Mouse (Mus musculus): ENCODE results near the gene Rab25. TPM values are rescaled to one million over a fixed set of nuclear protein-coding genes. Genes with fewer than 3 reads are reported as not detected.
"Not testable (repeated sequence)": the region's sequence is repeated elsewhere in the genome, so short reads cannot be mapped to it uniquely, and the experiment has no call there.

Rab25 gene
- polyA plus RNA-seq (2014; fragmentation: Nextera tagmentation; extraction: Ambion mirVana) = 14.2 and 16.7 TPM in 2 replicates

GRCm38 (mm10) chr3:88548180-88548917 lies at the start of gene Rab25:
Gene Rab25, minus strand, starts transcription at chr3:88548300.
- Histone ChIP-seq H3K4me2 (replicated peaks; ENCODE audit: low read depth, low read length) (peak within 1 kb of the TSS; percentile 21; the same call in 1 of the 2 replicates), H3K27ac (ENCODE audit: low read depth, low read length) (0 out of 2 replicates have a peak within 1 kb of the TSS, but pooled peaks have one; percentile 15), H3K27me3 (ENCODE audit: control insufficient read depth, insufficient read depth, low read length) (no peaks in the 10 kb centered on the region), H3K36me3 (ENCODE audit: control insufficient read depth, insufficient read depth, low read length) (0 out of 2 replicates have a peak, but pooled peaks cover 2% of the 10 kb centered on the region), H3K9me3 (ENCODE audit: control insufficient read depth, low read length) (no peaks in the 10 kb centered on the region), H3K9ac (ENCODE audit: low read depth, low read length) (no peak within 1 kb of the TSS), H3K4me1 (ENCODE audit: control insufficient read depth, insufficient read depth, low read length) (peaks cover 7% of the 10 kb centered on the region), H3K4me3 (ENCODE audit: low read length) (0 out of 2 replicates have a peak within 1 kb of the TSS, but pooled peaks have one; percentile 1)
- 51% methylated on average over 18 of the region's 18 CpGs for WGBS
- ATAC-seq (ENCODE audit: low FRiP score, low TSS enrichment) = no peak

DNA sequence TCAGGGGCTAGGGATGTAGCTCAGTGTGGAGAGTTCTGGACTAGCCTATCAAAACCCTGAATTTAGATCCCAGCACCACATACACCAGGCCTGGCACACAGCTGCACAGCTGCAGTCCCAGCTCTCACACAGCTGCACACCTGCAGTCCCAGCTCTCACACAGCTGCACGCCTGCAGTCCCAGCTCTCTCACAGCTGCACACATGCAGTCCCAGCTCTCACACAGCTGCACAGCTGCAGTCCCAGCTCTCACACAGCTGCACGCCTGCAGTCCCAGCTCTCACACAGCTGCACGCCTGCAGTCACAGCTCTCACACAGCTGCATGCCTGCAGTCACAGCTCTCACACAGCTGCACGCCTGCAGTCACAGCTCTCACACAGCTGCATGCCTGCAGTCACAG lies 48.4 kb upstream of the Rab25 start:
- not testable (repeated sequence) for H3K27ac ChIP-seq (ENCODE audit: low read depth, low read length); H3K9ac ChIP-seq (ENCODE audit: low read depth, low read length); H3K4me3 ChIP-seq (ENCODE audit: low read length); H3K4me2 ChIP-seq (replicated peaks; ENCODE audit: low read depth, low read length); H3K4me1 ChIP-seq (ENCODE audit: control insufficient read depth, insufficient read depth, low read length); H3K9me3 ChIP-seq (ENCODE audit: control insufficient read depth, low read length); H3K36me3 ChIP-seq (ENCODE audit: control insufficient read depth, insufficient read depth, low read length); H3K27me3 ChIP-seq (ENCODE audit: control insufficient read depth, insufficient read depth, low read length); ATAC-seq (ENCODE audit: low FRiP score, low TSS enrichment)
- WGBS = 88% methylated on average over 4 of the region's 4 CpGs

DNA sequence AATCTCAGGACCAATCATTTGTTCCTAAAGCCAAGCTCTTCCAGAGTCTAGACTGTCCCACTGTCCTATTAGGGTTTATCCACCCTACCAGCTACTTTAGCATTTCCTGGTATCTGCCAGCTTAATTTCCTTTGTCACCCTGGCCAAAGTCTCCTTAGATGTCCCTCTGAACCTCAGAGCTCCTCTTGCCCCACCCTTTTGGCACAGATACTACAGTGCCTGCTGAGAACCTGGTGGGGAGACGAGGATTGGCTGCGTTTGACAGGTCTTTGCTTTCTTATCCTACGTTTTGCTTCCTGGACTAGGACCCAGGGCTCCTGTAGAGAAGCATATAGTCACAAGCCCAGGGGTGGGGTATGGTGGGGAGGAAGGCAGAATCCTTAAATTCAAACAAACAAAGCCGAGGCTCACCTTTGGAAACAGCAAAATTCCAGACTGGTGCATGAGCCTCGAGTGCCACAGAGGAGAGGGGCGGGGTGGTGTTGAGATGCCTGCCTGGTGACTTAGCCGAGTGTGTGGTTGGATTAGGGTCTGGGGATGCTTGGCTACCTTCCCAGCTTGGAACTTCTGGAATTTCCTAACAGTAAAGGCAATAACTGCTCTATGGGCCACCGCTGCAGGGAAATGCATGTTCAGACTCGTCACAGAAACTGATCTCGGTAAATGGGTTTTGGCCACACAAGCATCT lies 45.9 kb upstream of the Rab25 start:
- Histone ChIP-seq H3K36me3 (ENCODE audit: control insufficient read depth, insufficient read depth, low read length) (no peaks in the 10 kb centered on the region), H3K9ac (ENCODE audit: low read depth, low read length) (no peak overlapping the region), H3K4me1 (ENCODE audit: control insufficient read depth, insufficient read depth, low read length) (peaks cover 13% of the 10 kb centered on the region), H3K27me3 (ENCODE audit: control insufficient read depth, insufficient read depth, low read length) (no peaks in the 10 kb centered on the region), H3K9me3 (ENCODE audit: control insufficient read depth, low read length) (no peaks in the 10 kb centered on the region), H3K4me3 (ENCODE audit: low read length) (no peak overlapping the region), H3K4me2 (replicated peaks; ENCODE audit: low read depth, low read length) (no peak overlapping the region), H3K27ac (ENCODE audit: low read depth, low read length) (no peak overlapping the region)
- 58% methylated on average over 10 of the region's 10 CpGs for WGBS
- no peak for ATAC-seq (ENCODE audit: low FRiP score, low TSS enrichment)

GRCm38 (mm10) chr3:88592942-88593576 lies 45.0 kb upstream of the Rab25 start:
- no peak overlapping the region for H3K9ac ChIP-seq (ENCODE audit: low read depth, low read length)
- WGBS = 70% methylated on average over 10 of the region's 10 CpGs
- H3K9me3 ChIP-seq (ENCODE audit: control insufficient read depth, low read length) = no peaks in the 10 kb centered on the region
- no peaks in the 10 kb centered on the region for H3K27me3 ChIP-seq (ENCODE audit: control insufficient read depth, insufficient read depth, low read length)
- ATAC-seq (ENCODE audit: low FRiP score, low TSS enrichment) = no peak
- no peak overlapping the region for H3K4me3 ChIP-seq (ENCODE audit: low read length)
- no peak overlapping the region for H3K4me2 ChIP-seq (replicated peaks; ENCODE audit: low read depth, low read length)
- peaks cover 13% of the 10 kb centered on the region for H3K4me1 ChIP-seq (ENCODE audit: control insufficient read depth, insufficient read depth, low read length)
- no peak overlapping the region for H3K27ac ChIP-seq (ENCODE audit: low read depth, low read length)
- peaks cover 8% of the 10 kb centered on the region for H3K36me3 ChIP-seq (ENCODE audit: control insufficient read depth, insufficient read depth, low read length)

GRCm38 (mm10) chr3:88591950-88592731 lies 44.0 kb upstream of the Rab25 start:
- H3K27ac ChIP-seq (ENCODE audit: low read depth, low read length) = no peak overlapping the region
- 24% methylated on average over 9 of the region's 9 CpGs for WGBS

DNA sequence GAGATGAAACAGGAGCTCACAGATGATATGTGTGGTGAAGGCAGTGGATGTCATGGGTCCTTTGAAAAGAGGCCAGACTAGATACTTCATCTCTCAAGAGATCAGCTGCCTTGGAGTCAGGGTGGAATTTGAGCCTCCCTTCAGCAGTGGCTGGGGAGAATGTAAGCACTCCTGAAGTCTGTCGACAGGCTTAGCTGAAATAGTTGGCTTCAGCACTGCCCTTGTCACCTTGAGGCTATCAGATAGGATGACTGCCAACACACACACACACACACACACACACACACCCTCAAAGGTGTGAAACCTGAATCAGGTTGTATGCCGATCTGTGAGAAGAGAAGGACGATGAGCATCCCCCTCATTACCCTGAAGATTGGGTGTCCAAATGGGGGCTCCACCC lies 42.9 kb upstream of the Rab25 start:
- Histone ChIP-seq H3K9me3 (ENCODE audit: control insufficient read depth, low read length) (no peaks in the 10 kb centered on the region), H3K4me3 (ENCODE audit: low read length) (no peak overlapping the region), H3K27me3 (ENCODE audit: control insufficient read depth, insufficient read depth, low read length) (no peaks in the 10 kb centered on the region), H3K4me2 (replicated peaks; ENCODE audit: low read depth, low read length) (no peak overlapping the region), H3K36me3 (ENCODE audit: control insufficient read depth, insufficient read depth, low read length) (peaks cover 26% of the 10 kb centered on the region), H3K27ac (ENCODE audit: low read depth, low read length) (no peak overlapping the region), H3K4me1 (ENCODE audit: control insufficient read depth, insufficient read depth, low read length) (peaks cover 13% of the 10 kb centered on the region), H3K9ac (ENCODE audit: low read depth, low read length) (no peak overlapping the region)
- ATAC-seq (ENCODE audit: low FRiP score, low TSS enrichment) = peak; percentile 13; the same call in 1 of the 2 replicates
- WGBS = 38% methylated on average over 3 of the region's 3 CpGs

More at GRCm38 (mm10) chr3:88591950-88592731, 44.0 kb upstream of the Rab25 start:
- H3K9ac ChIP-seq (ENCODE audit: low read depth, low read length) = no peak overlapping the region
- peaks cover 17% of the 10 kb centered on the region for H3K36me3 ChIP-seq (ENCODE audit: control insufficient read depth, insufficient read depth, low read length)
- peaks cover 13% of the 10 kb centered on the region for H3K4me1 ChIP-seq (ENCODE audit: control insufficient read depth, insufficient read depth, low read length)
- no peaks in the 10 kb centered on the region for H3K9me3 ChIP-seq (ENCODE audit: control insufficient read depth, low read length)
- H3K27me3 ChIP-seq (ENCODE audit: control insufficient read depth, insufficient read depth, low read length) = no peaks in the 10 kb centered on the region
- ATAC-seq (ENCODE audit: low FRiP score, low TSS enrichment) = no peak
- no peak overlapping the region for H3K4me3 ChIP-seq (ENCODE audit: low read length)
- no peak overlapping the region for H3K4me2 ChIP-seq (replicated peaks; ENCODE audit: low read depth, low read length)

- H3K27me3 ChIP-seq (ENCODE audit: control insufficient read depth, insufficient read depth, low read length) = no peaks in the 10 kb centered on the region
- H3K36me3 ChIP-seq (ENCODE audit: control insufficient read depth, insufficient read depth, low read length) = peaks cover 33% of the 10 kb centered on the region
- no peak overlapping the region for H3K9ac ChIP-seq (ENCODE audit: low read depth, low read length)
- no peaks in the 10 kb centered on the region for H3K9me3 ChIP-seq (ENCODE audit: control insufficient read depth, low read length)
- no peak overlapping the region for H3K4me2 ChIP-seq (replicated peaks; ENCODE audit: low read depth, low read length)
- ATAC-seq (ENCODE audit: low FRiP score, low TSS enrichment) = peak; percentile 11; the same call in 1 of the 2 replicates
- H3K4me1 ChIP-seq (ENCODE audit: control insufficient read depth, insufficient read depth, low read length) = peaks cover 13% of the 10 kb centered on the region
- no peak overlapping the region for H3K4me3 ChIP-seq (ENCODE audit: low read length)
- WGBS = 15% methylated on average over 5 of the region's 5 CpGs
- H3K27ac ChIP-seq (ENCODE audit: low read depth, low read length) = peak overlapping the region; percentile 20; the same call in 1 of the 2 replicates
These were observed 42.1 kb upstream of the Rab25 start for GRCm38 (mm10) chr3:88590246-88590645.

- 93% methylated on average over 5 of the region's 5 CpGs for WGBS
- Histone ChIP-seq H3K27me3 (ENCODE audit: control insufficient read depth, insufficient read depth, low read length) (no peaks in the 10 kb centered on the region), H3K9ac (ENCODE audit: low read depth, low read length) (no peak overlapping the region), H3K36me3 (ENCODE audit: control insufficient read depth, insufficient read depth, low read length) (peaks cover 51% of the 10 kb centered on the region), H3K4me1 (ENCODE audit: control insufficient read depth, insufficient read depth, low read length) (0 out of 2 replicates have a peak, but pooled peaks cover 3% of the 10 kb centered on the region), H3K4me3 (ENCODE audit: low read length) (no peak overlapping the region), H3K27ac (ENCODE audit: low read depth, low read length) (no peak overlapping the region), H3K4me2 (replicated peaks; ENCODE audit: low read depth, low read length) (no peak overlapping the region), H3K9me3 (ENCODE audit: control insufficient read depth, low read length) (no peaks in the 10 kb centered on the region)
- ATAC-seq (ENCODE audit: low FRiP score, low TSS enrichment) = no peak
These were observed 38.5 kb upstream of the Rab25 start for GRCm38 (mm10) chr3:88586640-88587039.
